Mouse (Mus musculus) retina, embryonic 14.5 days (tissue): ENCODE data around the gene Tktl1.
A peak's percentile ranks its signal among the peaks of the same experiment; 100 is the strongest.
"Not testable (repeated sequence)": the region's sequence is repeated elsewhere in the genome, so short reads cannot be mapped to it uniquely, and the experiment has no call there.

Experiments
- DNase-seq: peaks from one replicate; pipeline ENCODE4 v3.0.0-alpha.2; 2015; ENCODE audit warnings: low spot score

Tktl1 gene

DNA sequence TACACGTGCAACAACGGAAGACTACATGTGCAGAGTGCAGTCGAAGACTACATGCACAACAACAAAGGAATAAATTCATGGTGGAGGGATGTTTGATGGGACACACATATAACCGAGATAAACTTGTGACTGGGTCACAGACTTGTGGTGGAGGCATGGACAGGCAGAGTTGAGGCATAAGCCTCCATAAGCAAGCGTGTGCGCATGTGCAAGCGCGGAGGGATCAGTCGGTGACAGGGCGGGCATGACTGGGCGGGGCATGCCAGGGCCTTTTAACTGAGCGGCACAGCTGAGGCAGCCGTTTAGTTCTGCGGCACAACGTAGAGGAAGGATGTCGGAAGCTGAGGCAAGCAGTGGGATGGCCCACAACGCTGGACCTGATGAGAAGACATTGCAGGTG lies at the start of gene Tktl1:
Tktl1 (plus strand) TSS at position 301 of the 400 bp plus-strand sequence.
- DNase-seq, result no peak

DNA sequence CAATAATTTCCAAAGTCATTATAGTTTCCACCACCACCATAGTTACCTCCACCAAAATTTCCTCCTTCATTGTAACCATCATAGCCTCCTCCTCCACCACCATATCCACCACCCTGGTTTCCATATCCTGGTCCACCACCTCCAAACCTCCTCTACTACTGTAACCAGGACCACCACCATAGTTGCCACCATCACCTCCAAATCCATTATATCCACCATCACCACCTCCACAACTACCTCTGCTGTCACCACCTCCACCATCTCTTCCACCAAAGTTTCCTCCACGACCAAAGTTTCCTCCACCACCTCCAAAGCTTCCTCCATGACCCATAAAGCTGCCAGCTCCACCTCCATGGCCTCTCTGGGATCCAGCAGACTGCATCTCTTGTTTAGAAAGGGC lies 41.8 kb upstream of the Tktl1 start, which contains the start of gene Mecp2:
Mecp2 (minus strand) TSS at position 101 of the 400 bp plus-strand sequence.
- DNase-seq, result not testable (repeated sequence)

DNA sequence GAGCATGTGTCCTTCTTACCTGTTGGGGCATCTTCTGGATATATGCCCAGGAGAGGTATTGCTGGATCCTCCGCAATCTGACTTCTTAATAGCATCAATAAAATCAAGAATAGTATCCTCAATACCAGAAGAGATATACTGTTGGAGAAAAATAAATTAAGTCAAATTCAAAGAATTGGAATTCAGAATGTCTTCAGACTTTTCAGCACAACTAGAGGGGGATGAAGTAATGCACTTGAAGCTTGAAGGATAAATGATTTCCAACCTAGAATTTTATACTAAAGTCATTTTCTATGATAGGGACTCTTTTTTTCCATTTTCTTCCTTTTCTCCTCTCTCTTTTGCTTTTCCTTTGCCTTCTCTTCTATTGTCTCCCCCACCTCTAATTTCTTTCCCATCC lies 9.3 kb upstream of the Tktl1 start, which contains the start of gene Tex28:
Tex28 (minus strand) TSS at position 101 of the 400 bp plus-strand sequence.
- DNase-seq, result no peak

DNA sequence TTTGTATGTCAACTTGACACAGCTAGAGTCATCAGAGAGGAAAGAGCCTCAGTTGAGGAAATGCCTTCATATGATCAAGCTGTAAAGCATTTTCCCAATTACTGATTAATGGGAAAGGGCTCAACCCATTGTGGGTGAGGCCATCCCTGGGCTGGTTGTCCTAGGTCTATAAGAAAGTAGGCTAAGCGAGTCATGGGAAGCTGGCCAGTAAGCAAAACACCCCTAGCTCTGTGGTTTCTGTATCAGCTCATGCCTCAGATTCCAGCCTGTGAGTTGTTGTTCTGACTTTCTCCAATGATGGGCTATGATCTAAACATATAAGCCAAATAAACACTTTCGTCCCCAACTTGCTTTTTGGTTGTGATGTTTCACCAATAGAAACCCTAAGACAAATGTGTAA lies 26.5 kb downstream of the Tktl1 start:
- DNase-seq, result no peak

DNA sequence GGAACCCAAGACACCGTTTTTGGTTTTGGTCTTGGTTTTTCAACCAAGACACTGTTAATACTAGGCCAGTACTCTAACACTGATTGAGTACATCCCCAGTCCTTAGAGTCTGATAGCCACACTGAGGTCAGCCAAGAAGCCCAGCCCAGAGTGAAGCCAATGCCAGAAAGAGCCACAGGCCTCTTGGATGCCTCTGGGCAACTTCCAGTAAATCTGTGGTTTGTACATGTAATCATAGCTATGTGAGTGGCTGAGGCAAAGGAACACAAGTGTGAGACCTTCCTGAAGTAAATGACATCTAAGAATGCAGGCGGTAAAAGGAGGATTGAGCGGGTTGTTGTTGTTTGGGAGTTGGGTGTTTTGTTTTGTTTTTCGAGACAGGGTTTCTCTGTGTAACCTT lies 41.4 kb downstream of the Tktl1 start:
- no peak for DNase-seq

DNA sequence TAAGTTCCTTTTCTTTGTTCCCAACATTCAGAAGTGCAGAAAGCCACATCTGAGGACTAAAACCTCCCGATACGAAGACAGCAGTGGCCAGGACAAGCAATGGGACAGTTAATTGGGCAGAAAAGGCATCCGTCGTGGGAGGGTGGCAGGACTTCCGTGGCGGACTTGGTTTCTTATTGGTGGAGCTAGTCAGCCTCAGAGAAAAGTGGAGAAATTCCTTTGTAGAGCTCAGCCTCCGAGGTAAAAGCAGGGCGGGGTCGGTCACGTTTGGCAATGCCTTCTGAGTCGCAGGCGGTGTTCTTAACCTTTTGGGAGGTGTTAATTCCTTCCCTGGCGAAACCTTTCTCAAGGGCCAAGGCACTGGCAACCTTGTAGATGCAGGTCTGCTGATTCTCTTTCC lies 42.4 kb downstream of the Tktl1 start:
- no peak for DNase-seq

DNA sequence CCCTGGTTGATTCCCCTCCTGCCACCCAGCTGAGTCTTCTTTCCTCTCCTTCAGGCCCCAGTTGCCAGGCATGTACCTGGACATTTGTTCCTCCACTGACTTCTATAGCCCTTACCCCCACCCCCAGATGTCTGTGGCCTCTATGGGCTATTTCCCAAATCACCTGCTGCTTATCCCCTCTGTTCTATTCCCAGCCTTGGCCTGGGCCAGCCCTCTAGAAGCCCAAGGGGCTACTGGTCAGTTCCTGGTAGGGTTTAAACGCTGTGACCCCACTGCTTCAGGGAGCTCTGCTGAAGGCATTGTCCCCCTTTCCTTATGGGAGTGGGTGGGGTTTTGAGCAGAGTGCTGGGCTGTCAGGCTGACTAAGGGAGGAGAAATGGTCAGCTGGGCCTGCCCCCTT lies 43.0 kb downstream of the Tktl1 start:
- not testable (repeated sequence) for DNase-seq

DNA sequence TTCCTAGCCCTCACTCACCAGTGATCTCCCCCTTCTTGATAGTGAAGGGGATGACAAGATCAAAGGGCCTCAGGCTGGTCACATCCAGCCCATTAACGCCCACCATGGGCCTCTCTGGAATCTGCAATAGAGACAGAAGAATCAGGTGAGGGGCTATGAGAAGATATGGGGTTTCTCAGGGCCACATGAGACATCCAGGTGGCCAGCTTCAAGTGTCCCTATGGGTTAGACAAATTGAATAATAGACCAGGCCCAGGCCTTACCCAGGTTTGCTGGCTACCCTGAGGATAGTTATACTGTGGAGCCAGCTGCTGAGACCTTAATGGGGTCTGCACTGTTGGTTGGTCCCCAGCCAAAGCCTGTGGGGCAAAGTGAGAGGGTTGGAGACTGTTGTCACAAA lies 53.0 kb downstream of the Tktl1 start:
- no peak for DNase-seq

DNA sequence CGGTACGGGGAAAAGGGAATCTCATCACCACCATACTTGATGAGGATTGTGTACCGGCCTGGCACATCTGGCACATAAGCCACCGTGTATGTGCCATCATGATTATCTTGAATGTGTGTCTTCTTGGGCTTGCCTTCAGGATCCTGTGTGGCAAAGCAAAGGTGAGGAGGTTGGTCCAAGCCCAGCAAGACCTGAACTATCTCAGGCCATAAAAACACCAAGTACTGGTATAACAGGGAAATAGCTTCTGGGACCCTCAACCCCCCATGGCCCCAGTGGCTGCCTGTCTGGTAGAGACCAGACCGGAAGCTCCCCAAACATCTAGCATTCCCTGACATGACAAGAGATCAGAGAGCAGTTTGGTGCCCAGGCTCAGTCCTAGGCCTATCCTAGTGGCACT lies 56.1 kb downstream of the Tktl1 start:
- no peak for DNase-seq

DNA sequence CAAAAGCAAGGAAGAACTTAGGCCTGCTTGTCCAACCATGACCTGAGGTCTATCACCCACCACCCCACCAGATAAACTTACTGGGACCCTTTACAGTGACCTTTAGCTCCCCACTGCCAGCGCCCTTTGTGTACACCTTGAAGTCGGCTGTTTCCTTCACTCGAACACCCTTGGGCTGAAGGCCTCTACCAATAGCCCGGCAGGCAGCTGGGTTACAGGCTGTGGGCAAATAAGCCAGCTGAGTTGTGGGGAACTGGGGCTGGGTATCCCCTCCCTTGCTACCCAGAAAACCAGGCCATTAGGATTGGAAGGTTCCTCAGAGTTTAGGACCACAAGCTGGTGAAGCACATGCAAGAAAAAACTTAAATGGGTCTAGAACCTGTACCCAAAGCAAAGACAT lies 63.3 kb downstream of the Tktl1 start:
- no peak for DNase-seq

DNA sequence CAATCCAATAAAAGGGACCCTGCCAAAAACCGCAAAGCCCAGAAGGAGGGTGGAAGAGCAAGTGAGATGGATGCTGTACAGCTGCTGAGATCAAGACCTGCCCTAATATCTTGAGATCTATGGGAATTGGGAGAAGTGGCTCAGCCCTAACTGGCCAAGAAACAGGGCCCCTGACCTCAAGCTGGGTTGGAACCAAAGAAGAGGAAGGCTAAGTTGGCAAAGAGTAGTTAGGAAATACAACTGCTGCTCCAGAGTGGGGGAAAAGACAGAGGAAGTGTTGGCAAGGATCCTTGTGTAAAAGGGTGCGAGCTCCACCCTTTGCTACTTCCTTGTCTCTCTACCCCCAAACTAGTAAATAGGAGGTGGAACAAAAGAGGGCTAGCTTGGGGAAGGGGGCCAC lies 66.3 kb downstream of the Tktl1 start:
- DNase-seq, result no peak

DNA sequence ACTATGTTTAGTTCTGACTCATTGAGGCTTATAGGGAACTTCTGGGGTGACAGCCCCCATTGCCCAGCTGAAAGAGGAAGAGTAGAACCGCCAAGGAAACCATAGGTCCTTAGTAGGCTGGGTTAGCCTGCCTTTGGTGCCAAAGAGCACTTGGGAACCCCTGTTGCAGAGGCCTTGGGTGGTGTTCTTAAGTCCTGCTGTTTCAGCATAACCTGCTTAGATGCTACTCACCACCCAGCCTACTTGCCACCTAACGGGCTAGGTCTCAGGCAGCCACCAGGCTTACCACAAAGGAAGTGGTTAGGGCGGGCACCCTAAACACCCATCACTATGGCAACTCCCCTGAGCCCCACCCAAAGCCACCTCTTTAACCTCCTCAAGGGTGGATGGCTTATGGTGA lies 66.7 kb downstream of the Tktl1 start:
- no peak for DNase-seq

DNA sequence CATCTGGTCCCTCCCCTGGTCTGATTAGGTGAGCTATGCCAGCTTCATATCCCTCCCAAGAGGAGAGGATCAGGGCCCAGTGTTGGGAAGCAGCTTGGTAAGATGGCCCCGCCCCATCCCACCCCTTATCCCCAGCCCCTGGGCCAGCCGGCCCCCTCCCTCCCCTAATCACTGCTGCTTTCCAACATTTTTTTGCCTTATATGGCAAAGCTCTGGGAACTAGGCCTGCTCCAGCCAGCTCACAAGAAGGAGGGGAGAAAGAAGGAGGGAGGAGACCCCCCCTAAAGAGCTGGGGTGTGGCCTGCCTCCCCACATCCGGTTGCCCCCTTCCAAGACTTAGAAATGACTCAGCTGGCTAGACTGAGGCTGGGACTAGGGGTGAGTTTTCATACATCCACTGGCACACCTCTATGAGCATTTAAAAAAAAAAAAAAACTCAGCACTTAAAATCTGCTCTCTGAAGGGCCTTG lies 67.6 kb downstream of the Tktl1 start:
- DNase-seq, result peak; percentile 56

DNA sequence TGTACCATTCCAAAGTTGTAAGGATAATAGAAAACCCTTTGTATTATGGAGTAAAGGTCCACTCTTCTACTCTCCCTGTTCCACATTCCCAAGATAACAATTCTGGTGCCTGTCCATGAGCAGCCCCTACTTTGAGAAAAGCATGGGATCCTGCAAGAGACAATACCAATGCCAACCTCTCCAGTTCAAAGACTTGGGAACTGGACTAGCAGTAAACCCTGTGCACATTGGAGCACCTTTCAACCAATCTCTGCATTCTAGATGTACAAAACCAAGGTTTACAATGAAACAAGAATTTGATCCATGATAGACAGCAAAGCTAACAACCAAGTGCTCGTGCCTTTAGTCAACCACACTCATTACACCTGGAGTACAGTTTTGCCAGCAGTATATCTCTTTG lies 68.0 kb downstream of the Tktl1 start:
- no peak for DNase-seq

DNA sequence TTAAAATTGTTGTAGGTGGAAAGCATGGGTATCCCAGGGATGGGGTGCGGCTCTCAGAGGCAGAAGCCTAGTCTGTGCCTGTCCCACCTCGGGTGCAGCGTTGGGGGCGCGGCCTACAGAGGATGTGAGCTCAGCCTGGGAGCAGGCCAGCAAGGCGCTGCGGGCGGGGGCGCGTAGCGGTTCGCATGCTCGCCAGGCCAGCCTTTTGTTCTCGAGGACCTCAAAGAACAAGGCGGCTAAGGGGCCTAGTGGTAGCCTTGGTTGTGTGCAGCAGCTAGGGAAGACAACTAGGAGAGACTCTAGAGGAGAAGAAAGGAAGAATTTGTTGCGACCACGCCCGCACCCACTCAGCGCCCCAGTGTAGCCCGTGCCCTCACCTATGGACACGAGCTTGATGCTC lies 68.6 kb downstream of the Tktl1 start:
- DNase-seq, result peak; percentile 70

DNA sequence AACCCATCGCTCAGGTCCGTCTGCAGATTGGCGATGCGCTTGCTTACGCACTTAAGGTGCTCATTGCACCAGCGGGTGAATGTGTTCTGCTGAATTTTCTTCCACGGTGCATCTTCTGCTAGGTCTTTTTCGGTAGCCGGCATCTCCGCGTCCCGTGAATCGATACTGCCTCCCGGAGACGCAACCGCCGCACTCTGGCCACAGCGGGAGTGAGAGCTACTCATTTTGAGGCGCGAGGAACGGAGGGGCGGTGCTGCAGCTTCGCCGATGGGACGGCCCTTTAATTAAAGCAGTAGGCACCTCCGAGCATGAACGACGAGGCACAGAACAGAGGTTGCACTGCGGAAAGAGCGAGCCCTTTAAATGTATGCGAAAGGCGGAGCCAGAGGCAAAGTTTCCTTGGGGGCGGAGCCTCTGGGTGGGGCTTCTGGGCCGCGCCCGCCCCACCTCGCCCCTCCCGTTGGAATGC lies 69.2 kb downstream of the Tktl1 start:
- peak; percentile 91 for DNase-seq

DNA sequence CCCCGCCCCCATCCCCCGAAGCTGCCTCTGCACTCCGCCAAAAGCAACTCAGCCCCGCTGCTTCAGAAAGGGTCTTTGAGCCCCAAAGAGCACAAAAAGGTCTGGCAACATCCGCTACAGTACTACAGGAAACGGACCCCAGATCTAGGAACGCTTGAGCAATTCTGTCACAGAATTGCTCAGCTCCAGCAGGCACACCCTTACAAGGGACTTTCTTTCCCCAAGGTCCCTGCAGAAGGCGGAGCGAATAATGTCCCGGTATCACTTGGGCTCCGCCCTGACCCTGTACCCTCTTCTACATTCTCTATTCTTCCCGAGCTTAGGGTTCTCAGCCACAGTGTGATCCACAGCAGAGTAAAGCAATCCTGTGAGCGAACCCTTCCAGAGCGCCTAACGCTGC lies 69.6 kb downstream of the Tktl1 start:
- no peak for DNase-seq

DNA sequence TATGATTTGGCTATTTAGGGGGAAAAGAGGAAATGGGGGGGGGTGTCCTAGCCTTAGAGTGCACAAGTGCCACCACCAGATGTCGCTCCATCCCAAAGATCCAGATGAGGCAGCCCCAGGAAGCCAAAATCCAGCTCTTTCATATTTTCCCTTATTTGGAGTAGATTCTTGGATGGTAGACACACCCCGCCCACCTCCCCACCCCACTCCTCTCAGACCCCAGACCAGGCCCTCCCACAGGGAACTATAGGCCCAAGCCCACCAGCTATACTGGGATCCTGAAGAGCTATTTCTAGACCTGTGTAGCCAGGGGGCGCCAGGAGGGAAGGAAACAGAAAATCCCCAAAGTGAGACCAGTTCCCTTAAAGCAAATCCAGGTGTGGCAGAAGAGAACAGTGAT lies 71.6 kb downstream of the Tktl1 start:
- DNase-seq, result peak; percentile 79

DNA sequence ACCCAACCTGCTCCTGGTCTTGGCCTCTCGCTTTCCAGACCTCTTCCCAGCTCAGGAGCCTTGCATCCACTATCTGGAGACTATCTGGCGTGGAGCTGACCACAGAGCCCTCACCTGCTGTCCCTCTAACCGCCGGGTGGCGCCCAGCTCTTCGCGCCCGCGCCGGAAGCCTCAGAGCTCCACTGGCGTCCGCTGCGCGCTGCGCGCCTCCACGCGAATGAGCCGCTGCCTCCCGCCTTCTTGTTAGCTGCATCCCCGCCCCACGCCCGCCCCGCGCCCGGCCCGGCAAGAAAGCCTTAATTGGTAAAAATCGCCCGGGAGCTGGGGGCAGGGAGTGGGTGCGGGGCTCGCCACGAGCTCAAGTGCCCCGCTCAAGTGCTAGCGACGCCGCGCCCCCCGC lies 72.6 kb downstream of the Tktl1 start, which contains the start of gene Flna:
Flna (minus strand) TSS at position 206 of the 400 bp plus-strand sequence.
- peak; percentile 62 for DNase-seq

DNA sequence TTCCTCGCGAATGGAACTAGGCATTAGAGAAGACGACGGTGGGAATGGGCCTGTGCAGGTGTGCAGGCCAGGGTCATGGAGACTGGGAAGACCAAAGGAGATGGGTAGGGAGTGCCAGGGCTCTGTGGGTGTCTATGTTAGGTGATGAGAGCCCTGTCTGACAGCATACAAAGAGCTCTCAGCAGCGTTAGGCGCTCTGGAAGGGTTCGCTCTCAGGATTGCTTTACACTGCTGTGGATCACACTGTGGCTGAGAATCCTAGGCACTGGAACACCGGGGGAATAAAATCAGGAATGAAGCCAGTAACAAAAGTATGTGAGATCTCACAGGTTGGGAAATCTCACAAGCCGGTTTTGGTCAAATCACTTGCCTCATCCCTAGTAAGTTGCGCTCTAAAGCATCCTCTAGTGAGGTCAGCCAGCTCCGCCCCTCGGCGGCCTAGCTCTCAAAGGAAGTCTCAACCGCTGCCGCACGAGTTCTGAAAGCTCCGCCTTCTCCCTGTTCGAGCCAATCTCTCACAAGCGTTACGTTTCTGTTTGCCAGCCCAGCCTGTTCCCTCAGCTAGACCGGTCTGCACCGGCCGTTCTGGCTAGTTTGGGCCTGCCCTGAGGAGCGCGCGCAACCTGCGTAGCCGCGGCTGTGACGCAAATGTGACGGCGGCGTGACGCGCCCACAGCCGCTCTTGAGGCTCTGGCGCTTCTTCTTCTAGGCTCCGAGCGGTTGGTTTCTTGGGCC lies 77.3 kb downstream of the Tktl1 start, which contains the start of gene Emd:
Emd (plus strand) TSS at position 535 of the 735 bp plus-strand sequence.
- DNase-seq, result peak; percentile 84

DNA sequence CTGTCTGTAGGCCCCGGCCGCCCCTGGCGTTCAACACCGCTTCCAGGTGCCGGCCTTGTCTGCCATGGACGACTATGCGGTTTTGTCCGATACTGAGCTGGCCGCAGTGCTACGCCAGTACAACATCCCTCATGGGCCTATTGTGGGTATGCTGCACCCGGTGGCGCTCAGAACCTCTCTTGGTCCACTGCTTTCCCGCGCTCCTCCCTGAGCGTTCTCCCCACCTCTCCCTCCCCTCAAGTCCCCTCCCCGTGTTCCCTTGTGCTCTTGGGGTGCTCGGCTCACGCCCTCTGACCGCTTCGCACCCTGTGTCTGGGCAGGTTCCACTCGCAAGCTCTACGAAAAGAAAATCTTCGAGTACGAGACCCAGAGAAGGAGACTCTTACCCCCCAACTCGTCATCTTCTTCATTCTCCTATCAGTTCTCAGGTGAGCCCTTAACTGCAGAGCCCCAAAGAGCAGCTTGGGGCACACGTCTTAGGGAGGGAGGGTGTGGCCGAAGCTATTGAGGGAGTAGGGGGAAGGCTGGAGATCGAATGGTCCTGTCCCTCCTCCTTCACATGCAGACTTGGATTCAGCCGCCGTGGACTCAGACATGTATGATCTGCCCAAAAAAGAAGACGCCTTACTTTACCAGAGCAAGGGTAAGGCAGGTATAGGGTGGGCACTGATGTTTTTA lies 78.0 kb downstream of the Tktl1 start:
- DNase-seq, result no peak

DNA sequence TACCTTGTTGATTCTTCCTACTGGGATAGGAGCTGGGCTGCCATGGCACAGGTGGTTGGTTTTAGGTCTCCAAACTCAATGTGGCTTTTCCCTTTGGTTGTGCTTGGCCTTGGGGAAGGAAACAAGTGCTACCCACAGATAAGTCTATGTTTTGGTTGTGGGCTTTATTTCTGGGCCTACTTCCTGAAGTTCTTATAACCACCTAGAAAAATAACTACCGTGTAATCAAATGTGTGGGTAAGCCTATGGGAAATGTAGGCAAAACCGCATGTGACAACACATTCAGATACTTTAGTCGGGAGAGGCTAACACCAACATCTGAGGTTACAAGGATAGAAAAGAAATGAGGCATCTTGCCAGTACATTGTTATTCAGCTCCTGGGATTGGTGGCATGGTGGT lies 80.7 kb downstream of the Tktl1 start:
- DNase-seq, result no peak
